Mouse (Mus musculus): ENCODE data around the gene Gm20388. TPM values are rescaled to one million over a fixed set of nuclear protein-coding genes. Genes with fewer than 3 reads are reported as not detected.

The Gm20388 gene
- polyA plus RNA-seq, 1 experiment from 2014 or later, result not detected

- H3K36me3 ChIP-seq (ENCODE audit: control insufficient read depth, insufficient read depth), result peaks cover 17% of the 10 kb centered on the region
- no peak for TF ChIP-seq CTCF (IDR thresholded peaks at IDR 0.05; ENCODE audit: low read depth)
- H3K4me2 ChIP-seq (replicated peaks; ENCODE audit: low read depth), result peak overlapping the region; percentile 99
- H3K4me3 ChIP-seq (ENCODE audit: low read depth, low read length), result peak overlapping the region; percentile 58
- no peaks in the 10 kb centered on the region for H3K9me3 ChIP-seq (ENCODE audit: control insufficient read depth)
- ATAC-seq, result no peak; the same call in 1 of the 2 replicates
- peaks cover 3% of the 10 kb centered on the region; the same call in 1 of the 2 replicates for H3K4me1 ChIP-seq (replicated peaks; ENCODE audit: control insufficient read depth, insufficient read depth, low read length)
- peak overlapping the region; percentile 47 for H3K27ac ChIP-seq (ENCODE audit: low read depth, low read length)
- under 1% methylated on average over 12 of the region's 12 CpGs for WGBS
- H3K9ac ChIP-seq (ENCODE audit: low read depth, low read length), result peak overlapping the region; percentile 54
- H3K27me3 ChIP-seq (replicated peaks; ENCODE audit: control insufficient read depth, insufficient read depth, low read length), result no peaks in the 10 kb centered on the region
Measured at GRCm38 (mm10) chr8:122442781-122443180, 2532.1 kb downstream of the Gm20388 start.

- under 1% methylated on average over 47 of the region's 47 CpGs for WGBS
- Histone ChIP-seq H3K4me3 (ENCODE audit: low read depth, low read length) (peak within 1 kb of the TSS; percentile 58), H3K9ac (ENCODE audit: low read depth, low read length) (peak within 1 kb of the TSS; percentile 64), H3K27me3 (replicated peaks; ENCODE audit: control insufficient read depth, insufficient read depth, low read length) (no peaks in the 10 kb centered on the region), H3K4me1 (replicated peaks; ENCODE audit: control insufficient read depth, insufficient read depth, low read length) (peaks cover 3% of the 10 kb centered on the region; the same call in 1 of the 2 replicates), H3K4me2 (replicated peaks; ENCODE audit: low read depth) (peak within 1 kb of the TSS; percentile 99), H3K27ac (ENCODE audit: low read depth, low read length) (peak within 1 kb of the TSS; percentile 93), H3K36me3 (ENCODE audit: control insufficient read depth, insufficient read depth) (peaks cover 14% of the 10 kb centered on the region), H3K9me3 (ENCODE audit: control insufficient read depth) (no peaks in the 10 kb centered on the region)
- peak; percentile 97 for ATAC-seq
- peak; percentile 69 for TF ChIP-seq CTCF (IDR thresholded peaks at IDR 0.05; ENCODE audit: low read depth)
Measured at GRCm38 (mm10) chr8:122443262-122444006, 2532.8 kb downstream of the Gm20388 start, which contains the start of gene Mvd. Mvd (minus strand) TSS chr8:122443422.

GRCm38 (mm10) chr8:122444058-122444748, 2533.6 kb downstream of the Gm20388 start:
- H3K27me3 ChIP-seq (replicated peaks; ENCODE audit: control insufficient read depth, insufficient read depth, low read length), result no peaks in the 10 kb centered on the region
- H3K4me3 ChIP-seq (ENCODE audit: low read depth, low read length), result peak overlapping the region; percentile 58
- peak overlapping the region; percentile 99 for H3K4me2 ChIP-seq (replicated peaks; ENCODE audit: low read depth)
- WGBS, result 2% methylated on average over 19 of the region's 19 CpGs
- peaks cover 10% of the 10 kb centered on the region; the same call in 1 of the 2 replicates for H3K36me3 ChIP-seq (ENCODE audit: control insufficient read depth, insufficient read depth)
- peak; percentile 64 for ATAC-seq
- TF ChIP-seq CTCF (IDR thresholded peaks at IDR 0.05; ENCODE audit: low read depth), result no peak
- H3K9ac ChIP-seq (ENCODE audit: low read depth, low read length), result peak overlapping the region; percentile 64
- H3K9me3 ChIP-seq (ENCODE audit: control insufficient read depth), result no peaks in the 10 kb centered on the region
- H3K4me1 ChIP-seq (replicated peaks; ENCODE audit: control insufficient read depth, insufficient read depth, low read length), result peaks cover 3% of the 10 kb centered on the region; the same call in 1 of the 2 replicates
- peak overlapping the region; percentile 93 for H3K27ac ChIP-seq (ENCODE audit: low read depth, low read length)

- Histone ChIP-seq H3K4me2 (replicated peaks; ENCODE audit: low read depth) (peak overlapping the region; percentile 99; the same call in 1 of the 2 replicates), H3K4me1 (replicated peaks; ENCODE audit: control insufficient read depth, insufficient read depth, low read length) (peaks cover 3% of the 10 kb centered on the region; the same call in 1 of the 2 replicates), H3K36me3 (ENCODE audit: control insufficient read depth, insufficient read depth) (0 out of 2 replicates have a peak, but pooled peaks cover under 1% of the 10 kb centered on the region), H3K27ac (ENCODE audit: low read depth, low read length) (no peak overlapping the region), H3K27me3 (replicated peaks; ENCODE audit: control insufficient read depth, insufficient read depth, low read length) (no peaks in the 10 kb centered on the region), H3K9ac (ENCODE audit: low read depth, low read length) (no peak overlapping the region), H3K9me3 (ENCODE audit: control insufficient read depth) (no peaks in the 10 kb centered on the region), H3K4me3 (ENCODE audit: low read depth, low read length) (no peak overlapping the region)
- no peak for ATAC-seq
- 60% methylated on average over 3 of the region's 3 CpGs for WGBS
- peak; percentile 55 for TF ChIP-seq CTCF (IDR thresholded peaks at IDR 0.05; ENCODE audit: low read depth)
Measured at GRCm38 (mm10) chr8:122445203-122445602, 2534.6 kb downstream of the Gm20388 start.

GRCm38 (mm10) chr8:122451161-122451703, 2540.6 kb downstream of the Gm20388 start:
- no peak for TF ChIP-seq CTCF (IDR thresholded peaks at IDR 0.05; ENCODE audit: low read depth)
- no peaks in the 10 kb centered on the region for H3K4me1 ChIP-seq (replicated peaks; ENCODE audit: control insufficient read depth, insufficient read depth, low read length)
- H3K4me2 ChIP-seq (replicated peaks; ENCODE audit: low read depth), result no peak overlapping the region
- ATAC-seq, result no peak
- 46% methylated on average over 7 of the region's 7 CpGs for WGBS
- no peaks in the 10 kb centered on the region for H3K27me3 ChIP-seq (replicated peaks; ENCODE audit: control insufficient read depth, insufficient read depth, low read length)
- no peak overlapping the region for H3K27ac ChIP-seq (ENCODE audit: low read depth, low read length)
- no peaks in the 10 kb centered on the region for H3K9me3 ChIP-seq (ENCODE audit: control insufficient read depth)
- no peak overlapping the region for H3K9ac ChIP-seq (ENCODE audit: low read depth, low read length)
- no peak overlapping the region for H3K4me3 ChIP-seq (ENCODE audit: low read depth, low read length)
- H3K36me3 ChIP-seq (ENCODE audit: control insufficient read depth, insufficient read depth), result no peaks in the 10 kb centered on the region

GRCm38 (mm10) chr8:122452154-122452553, 2541.5 kb downstream of the Gm20388 start:
- no peaks in the 10 kb centered on the region for H3K27me3 ChIP-seq (replicated peaks; ENCODE audit: control insufficient read depth, insufficient read depth, low read length)
- H3K4me3 ChIP-seq (ENCODE audit: low read depth, low read length), result no peak overlapping the region
- H3K27ac ChIP-seq (ENCODE audit: low read depth, low read length), result no peak overlapping the region
- H3K9ac ChIP-seq (ENCODE audit: low read depth, low read length), result no peak overlapping the region
- ATAC-seq, result no peak
- no peaks in the 10 kb centered on the region for H3K36me3 ChIP-seq (ENCODE audit: control insufficient read depth, insufficient read depth)
- 81% methylated on average over 10 of the region's 10 CpGs for WGBS
- no peaks in the 10 kb centered on the region for H3K9me3 ChIP-seq (ENCODE audit: control insufficient read depth)
- no peaks in the 10 kb centered on the region for H3K4me1 ChIP-seq (replicated peaks; ENCODE audit: control insufficient read depth, insufficient read depth, low read length)
- H3K4me2 ChIP-seq (replicated peaks; ENCODE audit: low read depth), result no peak overlapping the region
- no peak for TF ChIP-seq CTCF (IDR thresholded peaks at IDR 0.05; ENCODE audit: low read depth)
